25 mouse cellular contexts compared by ENCODE assay signal in the genomic region with DNA sequence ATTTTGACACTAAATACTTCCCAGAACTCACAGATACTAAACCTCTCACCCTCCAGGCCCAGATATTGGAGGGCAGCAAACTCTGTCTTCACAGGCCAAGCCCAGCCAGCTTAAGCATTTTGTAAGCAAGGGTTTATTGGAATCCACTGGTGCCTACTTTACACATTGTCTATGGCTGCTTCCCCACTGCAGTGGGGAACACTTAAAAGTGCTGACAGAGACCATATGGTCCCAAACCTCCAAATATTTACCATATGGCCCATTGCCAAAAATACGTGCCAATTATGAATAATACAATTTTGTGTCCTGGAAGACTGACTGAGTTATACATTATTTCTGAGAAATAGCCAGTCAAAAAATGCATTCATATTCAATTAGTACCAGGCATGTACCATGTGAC.
DNase-seq lines count a peak whose midpoint lies in the region; ATAC-seq and TF ChIP-seq lines count a peak whose summit lies in the region.
"Had no signal": no experiment of that assay in that cellular context is flagged by ENCODE, and none has a peak within 500 bp of the region (broad histone marks: within the 10 kb centered on the region; RNA-seq: fewer than 3 reads in every experiment).

No protein-coding gene starts in this region.

- H3K36me3 ChIP-seq in embryonic facial prominence, embryonic 15.5 days: no peaks in the 10 kb centered on the region
- no peaks in the 10 kb centered on the region for H3K36me3 ChIP-seq in embryonic facial prominence, embryonic 10.5 days (replicated peaks)
- no peaks in the 10 kb centered on the region for H3K36me3 ChIP-seq in forebrain, embryonic 15.5 days
- H3K36me3 ChIP-seq in forebrain, embryonic 10.5 days (replicated peaks): no peaks in the 10 kb centered on the region
- H3K36me3 ChIP-seq in lung, embryonic 15.5 days: no peaks in the 10 kb centered on the region
- H3K36me3 ChIP-seq: heart, embryonic 10.5 days; heart, embryonic 13.5 days had no signal

- no peak overlapping the region for H3K4me3 ChIP-seq in embryonic facial prominence, embryonic 15.5 days (replicated peaks)
- no peak overlapping the region for H3K4me3 ChIP-seq in embryonic facial prominence, embryonic 10.5 days
- H3K4me3 ChIP-seq in forebrain, embryonic 15.5 days: no peak overlapping the region
- H3K4me3 ChIP-seq in forebrain, embryonic 10.5 days: no peak overlapping the region
- no peak overlapping the region for H3K4me3 ChIP-seq in lung, embryonic 15.5 days
- no peak overlapping the region for H3K4me3 ChIP-seq in lung, adult 2 months (replicated peaks; ENCODE audit: extremely low read depth, low read depth, low read length)
- H3K4me3 ChIP-seq: heart, adult 2 months; heart, embryonic 10.5 days; heart, embryonic 13.5 days had no signal

- H3K9ac ChIP-seq in embryonic facial prominence, embryonic 15.5 days: no peak overlapping the region
- no peak overlapping the region for H3K9ac ChIP-seq in forebrain, embryonic 15.5 days (replicated peaks)
- no peak overlapping the region for H3K9ac ChIP-seq in lung, embryonic 15.5 days
- H3K9ac ChIP-seq: heart, embryonic 13.5 days; hindbrain, embryonic 14.5 days had no signal

- no peak for DNase-seq in embryonic facial prominence, embryonic 10.5 days (ENCODE audit: low spot score)
- no peak for DNase-seq in forebrain, embryonic 10.5 days (ENCODE audit: extremely low spot score, low spot score)
- DNase-seq in lung, adult 2 months: no peak
- DNase-seq in brain, embryonic 14.5 days (ENCODE audit: low read depth): peak; percentile 66
- DNase-seq in urinary bladder, postnatal 14 days (ENCODE audit: low spot score): no peak
- DNase-seq: adrenal gland, adult 2 months; cerebellum, adult 11-12 months; cerebellum, adult 8-10 months; cerebellum, postnatal 36 days; embryo, embryonic 11 days; gastrocnemius, postnatal 10 days; gastrocnemius, postnatal 36 days; heart, adult 2 months; heart, postnatal 14 days; heart, postnatal 4 days had no signal

- ATAC-seq in embryonic facial prominence, embryonic 15.5 days (ENCODE audit: insufficient number of reproducible peaks, low FRiP score, low TSS enrichment, low read depth): no peak
- 0 out of 2 replicates have a peak, but pooled peaks have one; percentile 46 for ATAC-seq in forebrain, embryonic 15.5 days (replicated peaks)
- no peak for ATAC-seq in lung, embryonic 15.5 days (ENCODE audit: borderline replicate concordance, extremely low read depth, low FRiP score, low TSS enrichment)
- ATAC-seq: inflammation-experienced regulatory T-cells, adult 6 months; intestine, embryonic 16.5 days; Patski had no signal

- H3K9me3 ChIP-seq in embryonic facial prominence, embryonic 15.5 days (replicated peaks): no peaks in the 10 kb centered on the region
- no peaks in the 10 kb centered on the region for H3K9me3 ChIP-seq in embryonic facial prominence, embryonic 10.5 days
- no peaks in the 10 kb centered on the region for H3K9me3 ChIP-seq in forebrain, embryonic 15.5 days
- no peaks in the 10 kb centered on the region for H3K9me3 ChIP-seq in forebrain, embryonic 10.5 days
- H3K9me3 ChIP-seq in lung, embryonic 15.5 days: no peaks in the 10 kb centered on the region
- H3K9me3 ChIP-seq: heart, embryonic 10.5 days; heart, embryonic 13.5 days had no signal

- WGBS in embryonic facial prominence, embryonic 15.5 days: 27% methylated on average over 1 of the region's 1 CpGs
- WGBS in embryonic facial prominence, embryonic 10.5 days: 80% methylated on average over 1 of the region's 1 CpGs
- 61% methylated on average over 1 of the region's 1 CpGs for WGBS in forebrain, embryonic 15.5 days
- 92% methylated on average over 1 of the region's 1 CpGs for WGBS in forebrain, embryonic 10.5 days
- 24% methylated on average over 1 of the region's 1 CpGs for WGBS in lung, embryonic 15.5 days
- 28% methylated on average over 1 of the region's 1 CpGs for WGBS in lung, adult 2 months

- no peaks in the 10 kb centered on the region for H3K27me3 ChIP-seq in embryonic facial prominence, embryonic 15.5 days
- H3K27me3 ChIP-seq in embryonic facial prominence, embryonic 10.5 days (replicated peaks; ENCODE audit: low read depth, poor library complexity, severe bottlenecking): no peaks in the 10 kb centered on the region
- H3K27me3 ChIP-seq in forebrain, embryonic 15.5 days: no peaks in the 10 kb centered on the region
- H3K27me3 ChIP-seq in forebrain, embryonic 10.5 days (ENCODE audit: poor library complexity, severe bottlenecking): no peaks in the 10 kb centered on the region
- no peaks in the 10 kb centered on the region for H3K27me3 ChIP-seq in lung, embryonic 15.5 days
- H3K27me3 ChIP-seq: heart, embryonic 13.5 days; Patski had no signal

- no peak overlapping the region for H3K4me2 ChIP-seq in embryonic facial prominence, embryonic 15.5 days (replicated peaks)
- no peak overlapping the region for H3K4me2 ChIP-seq in forebrain, embryonic 15.5 days (replicated peaks)
- no peak overlapping the region for H3K4me2 ChIP-seq in lung, embryonic 15.5 days
- H3K4me2 ChIP-seq: heart, embryonic 13.5 days; hindbrain, embryonic 14.5 days had no signal

- TF ChIP-seq POLR2A in lung, adult 2 months (IDR thresholded peaks at IDR 0.05; ENCODE audit: borderline replicate concordance, extremely low read depth, low read depth, low read length): no peak
- no peak for TF ChIP-seq POLR2A in brain, embryonic 14.5 days (IDR thresholded peaks at IDR 0.05; ENCODE audit: borderline replicate concordance, extremely low read depth, insufficient read depth, insufficient read length, poor library complexity, severe bottlenecking)

- 0 out of 2 replicates have a peak overlapping the region, but pooled peaks have one; percentile 18 for H3K27ac ChIP-seq in embryonic facial prominence, embryonic 15.5 days (replicated peaks)
- H3K27ac ChIP-seq in embryonic facial prominence, embryonic 10.5 days (replicated peaks): no peak overlapping the region
- no peak overlapping the region for H3K27ac ChIP-seq in forebrain, embryonic 15.5 days (replicated peaks)
- no peak overlapping the region for H3K27ac ChIP-seq in forebrain, embryonic 10.5 days
- peak overlapping the region; percentile 24; the same call in 1 of the 2 replicates for H3K27ac ChIP-seq in lung, embryonic 15.5 days
- H3K27ac ChIP-seq: heart, adult 2 months; heart, embryonic 10.5 days; heart, embryonic 13.5 days; hindbrain, embryonic 14.5 days; hindbrain, postnatal 0 days had no signal

- H3K4me1 ChIP-seq in embryonic facial prominence, embryonic 15.5 days: peaks cover 10% of the 10 kb centered on the region
- H3K4me1 ChIP-seq in embryonic facial prominence, embryonic 10.5 days: peaks cover 8% of the 10 kb centered on the region; the same call in 1 of the 2 replicates
- peaks cover 13% of the 10 kb centered on the region for H3K4me1 ChIP-seq in forebrain, embryonic 15.5 days
- H3K4me1 ChIP-seq in forebrain, embryonic 10.5 days: peaks cover 9% of the 10 kb centered on the region
- H3K4me1 ChIP-seq in lung, embryonic 15.5 days: peaks cover 4% of the 10 kb centered on the region; the same call in 1 of the 2 replicates
- H3K4me1 ChIP-seq in lung, adult 2 months (ENCODE audit: control insufficient read depth, insufficient read depth, low read length): peaks cover 2% of the 10 kb centered on the region; the same call in 1 of the 2 replicates

- no peak for TF ChIP-seq CTCF in lung, adult 2 months (IDR thresholded peaks at IDR 0.05; ENCODE audit: insufficient read depth, low read length)
- TF ChIP-seq CTCF in brain, embryonic 14.5 days (IDR thresholded peaks at IDR 0.05; ENCODE audit: borderline replicate concordance, extremely low read depth, insufficient read depth, insufficient read length): no peak

Comparison
In these comparisons a context has a peak if more than half of its experiments do, and no peak if none do; other contexts are left out.
1. H3K27ac ChIP-seq: peak in embryonic facial prominence, embryonic 15.5 days (single experiment) and lung, embryonic 15.5 days (single experiment); none in embryonic facial prominence, embryonic 10.5 days (single experiment), forebrain, embryonic 15.5 days (single experiment) and forebrain, embryonic 10.5 days (single experiment).